Mouse (Mus musculus): ENCODE results near the gene Yaf2.

GRCm38 (mm10) chr15:93272948-93273347, 63.8 kb downstream of the Yaf2 start:
- TF ChIP-seq GATA1 (IDR thresholded peaks at IDR 0.05; ENCODE audit: borderline replicate concordance, low read length) (no peak), FLI1 (IDR thresholded peaks at IDR 0.05; ENCODE audit: low read length) (no peak)
